Mouse (Mus musculus): Measurements from ENCODE around the gene Rhobtb1.

DNA sequence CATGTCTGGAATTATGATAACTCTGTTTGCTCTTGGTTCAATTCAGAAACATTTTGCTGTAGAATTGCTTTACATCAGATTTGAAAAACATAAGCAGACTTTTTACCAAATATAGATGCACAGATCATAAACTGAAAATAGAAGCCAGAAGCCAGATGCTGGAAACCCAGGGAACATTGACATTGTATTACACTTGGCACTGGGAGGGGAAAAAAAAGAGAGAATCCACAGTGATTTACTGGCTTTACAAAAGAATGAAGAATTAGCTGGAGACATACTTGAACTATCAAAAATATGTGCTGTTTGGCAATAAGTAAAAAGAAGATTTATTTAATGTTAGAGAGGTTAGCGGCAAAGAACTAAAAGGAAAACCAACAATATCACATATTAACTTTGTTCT is 44.4 kb upstream of the Rhobtb1 start:
- TF ChIP-seq CTCF (IDR thresholded peaks at IDR 0.05; ENCODE audit: low read depth): no peak
- no peak for TF ChIP-seq EP300 (IDR thresholded peaks at IDR 0.05; ENCODE audit: low read depth)
